Mouse (Mus musculus) 3134 (cell line): Measurements from ENCODE around the gene Abca17.
A peak's percentile ranks its signal among the peaks of the same experiment; 100 is the strongest.

ENCODE experiments used
- DNase-seq: peaks from one replicate; pipeline ENCODE4 v3.0.0-alpha.2; 2011; ENCODE audit warnings: low spot score; ENCODE audit not compliant: insufficient read length; ENCODE audit errors: extremely low read depth

The Abca17 gene

DNA sequence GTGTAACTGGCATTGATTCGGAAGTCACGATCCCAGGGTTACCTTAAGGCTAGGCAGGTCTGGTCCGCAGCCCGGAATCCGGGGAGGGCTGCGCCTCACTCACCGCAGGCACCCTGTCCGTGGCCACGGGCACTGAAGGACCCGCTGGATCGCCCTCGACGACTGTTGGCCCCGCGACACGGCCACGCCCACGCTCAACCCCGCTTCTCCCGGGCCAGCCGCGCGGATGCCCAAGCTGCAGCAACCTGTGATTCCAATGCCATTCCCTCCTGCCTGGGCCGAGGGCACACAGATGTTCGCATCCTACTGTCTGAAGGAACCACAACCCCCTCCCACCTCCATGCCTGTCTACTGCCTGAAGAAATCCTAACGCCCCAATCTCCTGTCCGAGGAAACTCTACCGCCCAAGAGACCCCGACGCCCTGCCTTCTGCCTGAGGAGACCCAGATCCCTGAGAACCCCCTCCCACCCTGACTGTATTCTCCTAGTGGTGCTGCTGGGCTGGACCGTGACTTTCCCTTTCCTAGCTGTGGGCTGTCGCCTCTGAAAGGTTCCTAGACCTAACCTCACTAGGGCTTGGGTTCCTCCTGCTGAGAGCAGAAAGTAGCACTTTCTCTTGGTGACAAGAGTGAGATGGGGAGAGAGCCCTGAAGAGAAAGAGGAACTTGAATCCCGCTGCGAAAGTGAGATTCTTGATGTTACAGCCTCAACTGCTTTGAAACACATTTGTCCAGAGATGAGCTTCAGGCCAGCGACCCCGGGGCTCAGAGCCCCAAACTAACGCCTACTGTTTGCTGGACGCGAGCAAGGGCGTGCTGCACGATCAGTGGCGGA, at the start of gene Abca17:
TSS of gene Abca17 (minus strand) at position 143 of the 834 bp plus-strand sequence.
- DNase-seq: peak; percentile 20

DNA sequence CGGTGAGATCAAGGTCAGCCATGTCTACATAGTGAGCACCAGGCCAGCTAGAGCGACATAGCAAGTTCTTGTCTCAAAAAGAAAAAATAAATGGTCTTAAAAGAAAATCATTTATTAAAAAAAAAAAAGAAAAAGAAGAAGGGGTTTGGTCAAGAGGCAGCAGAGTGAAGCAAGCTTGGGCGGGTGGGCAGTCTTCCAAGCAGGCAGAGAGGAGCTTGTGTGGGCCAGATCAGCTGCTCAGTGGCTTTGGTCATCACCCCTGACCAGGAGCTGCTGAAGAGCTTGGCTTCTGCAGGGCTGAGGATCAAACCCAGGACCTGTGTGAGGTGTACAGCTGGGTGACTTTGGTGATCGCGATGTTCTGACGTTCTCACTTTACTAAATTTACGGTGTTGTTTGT, 43.6 kb upstream of the Abca17 start:
- no peak for DNase-seq

GRCm38 (mm10) chr17:24393527-24393926, 42.7 kb upstream of the Abca17 start:
- DNase-seq: no peak

GRCm38 (mm10) chr17:24391149-24391548, 40.3 kb upstream of the Abca17 start:
- DNase-seq: no peak

DNA sequence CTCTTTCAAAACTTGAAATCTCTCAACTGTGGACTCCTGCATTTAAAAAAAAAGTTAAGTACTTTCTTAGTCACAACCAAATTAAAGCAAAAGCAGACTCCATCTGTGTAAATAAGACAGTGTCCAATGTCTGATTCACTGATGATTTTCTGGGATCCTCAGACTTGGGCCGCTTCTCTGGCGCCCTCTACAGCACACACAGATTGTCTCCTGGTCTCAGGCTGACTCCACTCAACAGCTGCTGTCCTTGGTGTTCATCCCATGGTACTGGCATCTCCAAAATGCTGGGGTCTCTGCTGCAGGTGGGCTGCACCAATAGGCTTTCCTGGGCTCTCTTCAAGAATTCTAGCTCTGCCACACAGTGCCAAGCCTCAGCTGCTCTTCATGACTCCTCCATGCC, 39.0 kb upstream of the Abca17 start:
- DNase-seq: no peak

DNA sequence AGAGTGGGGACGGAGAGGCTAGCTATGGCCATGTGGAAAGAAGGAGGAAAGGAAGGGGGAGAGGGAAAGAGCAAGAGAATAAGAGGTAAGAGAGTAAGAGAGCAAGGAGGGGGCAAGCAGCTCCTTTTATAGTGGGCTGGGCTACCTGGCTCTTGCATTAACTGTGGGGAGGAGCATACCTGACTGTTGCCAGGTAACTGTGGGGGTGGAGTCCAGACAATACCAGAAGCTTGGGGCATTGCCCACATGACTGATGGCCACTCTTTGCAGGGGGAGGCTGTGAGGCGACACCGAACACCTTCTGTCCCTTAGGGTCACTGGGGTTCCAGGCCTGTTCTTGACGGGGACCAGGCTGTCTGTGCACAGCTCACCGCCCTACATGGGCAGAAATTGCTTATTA, 37.8 kb upstream of the Abca17 start:
- no peak for DNase-seq

GRCm38 (mm10) chr17:24383789-24384188, 32.9 kb upstream of the Abca17 start:
- DNase-seq: no peak

DNA sequence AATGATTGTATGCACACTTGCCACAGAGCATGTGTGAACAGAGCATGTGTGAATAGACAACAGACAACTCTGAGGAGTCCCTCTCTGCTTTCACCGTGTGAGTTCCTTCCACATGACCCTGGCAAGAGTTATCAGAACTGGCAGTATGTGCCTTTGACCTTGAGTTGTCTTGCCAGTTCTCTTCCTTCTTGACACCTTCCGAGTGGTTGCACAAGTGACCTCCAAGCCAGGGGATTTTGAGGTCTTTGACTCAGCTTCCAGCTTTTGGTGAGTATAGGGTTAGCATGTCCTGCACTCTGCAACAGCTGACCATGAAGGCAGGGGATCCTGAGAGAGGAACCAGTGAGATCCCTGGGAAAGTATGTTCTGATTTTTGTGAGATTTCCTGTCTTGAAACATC, 27.6 kb upstream of the Abca17 start:
- no peak for DNase-seq

- DNase-seq: no peak
Measured at GRCm38 (mm10) chr17:24375886-24376285, 25.0 kb upstream of the Abca17 start.

DNA sequence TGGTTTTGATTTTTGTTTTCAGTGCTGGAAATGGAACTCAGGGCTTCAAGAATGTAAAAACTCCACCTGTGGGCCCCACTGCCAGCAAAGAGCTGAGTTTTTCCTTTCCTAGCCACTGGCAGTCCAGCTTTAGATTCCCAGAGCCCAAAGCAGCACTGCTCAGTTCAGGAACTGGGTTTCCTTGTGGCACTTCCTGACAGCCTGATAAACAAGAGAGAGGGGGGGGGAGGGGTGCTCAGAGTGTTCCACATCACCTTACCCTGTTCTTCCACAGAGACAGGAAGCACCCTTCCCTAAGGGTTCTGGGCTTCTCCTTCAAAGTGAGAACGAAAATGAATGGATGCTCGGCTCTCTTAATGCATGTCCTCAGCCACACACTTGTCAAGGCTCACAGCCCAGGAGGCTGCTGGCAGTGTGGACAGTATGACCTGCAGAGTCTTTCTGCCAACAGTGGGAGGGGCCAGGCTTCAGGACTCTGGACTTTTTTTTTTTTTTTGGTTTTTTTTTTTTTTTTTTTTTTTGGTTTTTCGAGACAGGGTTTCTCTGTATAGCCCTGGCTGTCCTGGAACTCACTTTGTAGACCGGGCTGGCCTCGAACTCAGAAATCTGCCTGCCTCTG, 24.3 kb upstream of the Abca17 start:
- DNase-seq: no peak

DNA sequence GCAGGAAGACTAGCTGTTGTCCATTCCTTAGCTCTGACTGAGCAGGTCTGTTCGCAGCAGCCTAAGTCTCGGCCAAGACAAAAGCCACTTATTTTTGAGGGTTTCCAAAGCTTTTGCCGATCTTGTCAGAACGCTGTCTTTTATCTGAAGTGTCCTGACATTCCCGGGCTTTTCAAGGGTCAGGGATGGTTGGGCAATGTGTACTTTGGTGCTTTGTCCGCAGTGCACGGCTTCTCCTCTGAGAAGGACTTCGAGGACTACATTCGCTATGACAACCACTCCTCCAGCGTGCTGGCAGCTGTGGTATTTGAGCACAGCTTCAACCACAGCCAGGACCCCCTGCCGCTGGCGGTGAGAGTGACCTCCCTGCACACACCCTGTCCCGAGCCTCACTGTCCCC, 15.0 kb upstream of the Abca17 start:
- DNase-seq: no peak

DNA sequence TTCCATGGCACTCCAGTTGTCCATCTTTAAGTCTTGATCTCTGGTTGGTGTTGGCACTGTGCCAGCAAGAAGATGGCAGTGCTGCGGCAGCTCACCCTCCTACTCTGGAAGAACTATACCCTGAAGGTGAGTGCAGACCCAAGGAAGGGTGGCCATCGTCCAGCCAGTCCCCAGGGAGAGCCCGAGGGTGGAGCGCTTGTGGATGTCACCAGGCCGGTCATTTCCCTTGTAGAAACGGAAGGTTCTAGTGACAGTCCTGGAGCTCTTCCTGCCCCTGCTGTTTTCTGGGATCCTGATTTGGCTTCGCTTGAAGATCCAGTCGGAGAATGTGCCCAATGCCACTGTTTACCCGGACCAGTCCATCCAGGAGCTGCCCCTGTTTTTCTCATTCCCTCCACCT, 13.6 kb upstream of the Abca17 start:
- DNase-seq: no peak

DNA sequence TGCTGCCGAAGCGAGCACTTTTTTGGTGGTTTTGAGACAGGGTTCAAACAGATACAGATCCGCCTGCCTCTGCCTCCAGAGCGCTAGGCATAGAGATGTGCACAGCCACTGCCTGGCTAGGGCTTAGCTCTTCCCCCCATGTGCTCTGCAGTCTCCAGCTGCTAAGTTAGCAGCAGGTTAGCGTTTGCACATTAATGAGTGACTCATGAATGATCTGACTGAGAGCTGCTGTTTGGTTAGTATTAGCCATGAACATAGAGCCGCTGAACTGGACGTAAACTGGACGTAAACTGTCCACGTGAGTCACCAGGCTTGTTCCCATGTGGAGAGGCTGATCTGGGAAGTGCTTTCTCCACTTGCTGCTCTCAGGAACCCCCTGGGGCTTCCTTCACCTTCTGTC, 11.7 kb upstream of the Abca17 start:
- no peak for DNase-seq

- no peak for DNase-seq
Measured at GRCm38 (mm10) chr17:24361291-24361690, 10.4 kb upstream of the Abca17 start.

GRCm38 (mm10) chr17:24360841-24361240, 10.0 kb upstream of the Abca17 start:
- no peak for DNase-seq

DNA sequence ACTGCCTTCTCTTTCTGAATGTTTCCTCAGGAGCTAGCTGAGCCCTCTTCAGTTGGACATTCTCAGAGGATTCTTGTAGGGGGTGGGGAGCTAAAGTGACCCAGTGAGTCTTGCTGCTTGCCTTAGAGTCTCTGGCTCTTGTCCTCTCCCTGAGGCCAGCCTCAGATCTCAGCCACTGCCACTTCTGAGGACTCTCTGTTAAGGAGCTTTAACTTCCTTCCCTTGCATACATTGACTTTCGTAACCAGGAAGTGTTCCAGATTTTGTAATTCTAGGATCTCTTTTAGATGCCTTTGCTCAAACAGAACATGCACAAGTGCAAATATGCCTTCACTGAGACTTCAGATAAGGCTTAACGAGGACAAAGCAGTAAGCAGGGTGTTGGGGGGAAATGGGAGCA, 9.0 kb upstream of the Abca17 start:
- DNase-seq: no peak

DNA sequence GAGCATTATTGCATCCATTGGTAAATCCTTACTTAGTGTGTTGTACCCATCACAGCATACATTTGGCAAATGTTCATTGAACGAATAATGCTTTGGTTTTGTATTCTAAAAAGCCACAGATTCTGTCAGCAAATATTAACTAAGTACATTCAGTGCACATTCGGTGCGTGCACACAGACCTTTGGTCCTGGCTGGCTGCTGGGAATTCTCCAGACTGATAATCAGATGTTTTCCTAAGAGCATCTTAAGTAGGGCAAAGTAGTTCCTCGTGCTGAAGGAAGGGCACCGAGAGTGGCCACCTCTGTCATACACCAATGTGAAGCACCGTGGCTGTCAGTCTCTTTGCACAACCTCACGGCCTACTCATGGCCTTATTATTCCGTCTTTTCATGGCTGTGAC, 8.1 kb upstream of the Abca17 start:
- DNase-seq: no peak

- no peak for DNase-seq
Measured at GRCm38 (mm10) chr17:24355284-24355683, 4.4 kb upstream of the Abca17 start.

GRCm38 (mm10) chr17:24353960-24354359, 3.1 kb upstream of the Abca17 start:
- no peak for DNase-seq

GRCm38 (mm10) chr17:24352370-24353194, 1.7 kb upstream of the Abca17 start:
- DNase-seq: no peak

DNA sequence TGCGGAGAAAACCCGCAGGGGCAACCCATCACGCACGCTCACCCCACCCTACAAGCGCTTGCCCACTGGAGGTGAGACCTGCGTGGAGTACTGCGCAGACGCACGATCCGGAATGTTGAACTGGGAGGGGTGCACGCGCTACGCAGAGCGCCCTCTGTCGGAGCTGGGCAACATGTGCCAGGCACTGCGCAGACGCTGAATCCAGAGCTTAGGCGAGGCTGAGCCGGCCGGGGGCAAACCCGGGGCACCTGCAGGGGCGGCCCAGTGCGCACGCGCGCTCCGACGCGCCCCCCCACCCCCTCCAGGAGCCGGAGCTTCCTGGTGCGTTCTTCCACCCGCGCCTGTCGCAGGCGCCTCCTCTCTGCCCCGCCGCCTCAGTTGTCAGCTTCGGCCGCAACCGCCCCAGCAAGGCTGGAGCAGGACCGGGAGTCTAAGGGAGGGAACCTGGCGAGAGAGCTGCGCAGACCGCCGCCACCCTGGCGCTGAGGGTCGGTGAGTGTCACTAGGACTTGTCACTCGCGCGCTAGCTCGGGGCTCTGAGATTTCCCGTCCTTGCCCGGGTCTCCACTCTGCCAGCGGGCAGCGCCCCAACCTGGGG, 991 bp upstream of the Abca17 start, which contains the start of gene Abca3:
TSS of gene Abca3 (plus strand) at position 191 of the 598 bp plus-strand sequence.
- peak; percentile 91 for DNase-seq
